Mouse (Mus musculus) liver (tissue): ENCODE results near the gene Gm11549.
A peak's percentile ranks its signal among the peaks of the same experiment; 100 is the strongest.

Experiments
- DNase-seq: peaks from one replicate; pipeline ENCODE4 v3.0.0-alpha.2; 2020; ENCODE audit warnings: mixed read lengths

Gene Gm11549

DNA sequence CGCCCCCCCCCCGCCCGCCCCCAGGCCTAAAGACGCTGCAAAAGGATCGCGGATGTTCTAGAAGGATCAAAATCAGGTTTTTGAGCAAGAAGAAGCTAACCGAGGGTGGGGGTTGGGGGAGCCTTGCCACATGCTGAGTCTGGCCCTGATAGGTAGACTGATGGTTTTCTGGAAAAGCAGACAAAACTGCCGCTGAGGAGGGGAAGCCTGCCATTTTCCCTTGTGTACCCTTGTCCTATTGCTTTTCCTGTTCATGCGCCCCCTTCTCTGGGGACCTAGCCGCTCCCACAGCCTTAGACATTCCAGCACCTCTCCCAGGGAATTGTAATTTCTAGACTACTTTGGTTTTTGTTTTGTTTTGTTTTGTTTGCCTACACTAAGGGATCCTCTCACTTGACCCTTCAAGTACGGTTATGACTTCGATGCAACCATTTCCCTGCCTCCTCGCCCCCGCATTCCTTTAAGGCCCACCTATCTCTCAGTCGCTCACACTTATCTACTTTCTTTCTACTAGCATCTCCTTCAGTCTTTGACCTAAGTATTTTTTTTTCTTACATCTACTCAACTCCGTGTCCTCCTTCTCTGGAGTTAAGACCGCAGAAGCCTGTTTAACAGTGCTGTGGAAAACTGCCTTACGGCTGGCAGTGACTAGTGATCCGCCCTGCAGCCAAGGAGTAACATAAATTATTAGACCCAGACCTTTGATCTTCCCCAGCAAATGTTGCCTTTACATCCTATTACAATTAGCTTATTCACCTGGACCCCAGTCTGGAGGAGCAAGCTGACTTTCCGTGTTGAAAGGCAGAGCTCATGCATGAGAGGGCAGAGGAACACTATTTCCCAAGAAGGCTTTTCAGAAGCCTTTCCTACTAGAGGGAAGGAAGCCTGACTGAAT is 45.1 kb downstream of the Gm11549 start:
- no peak for DNase-seq

- peak; percentile 95 for DNase-seq
These were observed 46.0 kb downstream of the Gm11549 start, which contains the start of the genes Anxa5 and 1810062G17Rik for GRCm38 (mm10) chr3:36475532-36476087. TSS of gene Anxa5 (minus strand) at chr3:36475894. TSS of gene 1810062G17Rik (plus strand) at chr3:36475937.

- no peak for DNase-seq
These were observed 46.6 kb downstream of the Gm11549 start for GRCm38 (mm10) chr3:36474938-36475483.

DNA sequence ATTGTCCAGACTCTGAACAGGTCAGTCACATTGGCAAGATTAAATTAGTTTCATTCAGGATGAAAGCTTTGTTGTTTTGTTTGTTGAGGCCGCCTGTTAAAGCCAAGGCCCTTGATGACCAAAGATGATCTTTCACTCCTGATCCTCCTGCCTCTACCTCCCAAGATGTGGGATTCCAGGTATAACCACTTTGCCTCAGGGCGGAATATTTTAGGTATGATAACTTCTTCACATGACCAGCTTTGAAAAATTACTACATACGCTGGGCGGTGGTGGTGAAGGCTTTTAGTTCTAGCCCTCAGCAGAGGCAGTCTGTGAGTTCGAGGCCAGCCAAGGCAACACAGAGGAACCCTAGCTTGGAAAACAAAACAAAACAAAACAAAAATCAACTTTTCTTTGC is 47.2 kb downstream of the Gm11549 start:
- no peak for DNase-seq

GRCm38 (mm10) chr3:36473222-36473621 is 48.4 kb downstream of the Gm11549 start:
- no peak for DNase-seq

DNA sequence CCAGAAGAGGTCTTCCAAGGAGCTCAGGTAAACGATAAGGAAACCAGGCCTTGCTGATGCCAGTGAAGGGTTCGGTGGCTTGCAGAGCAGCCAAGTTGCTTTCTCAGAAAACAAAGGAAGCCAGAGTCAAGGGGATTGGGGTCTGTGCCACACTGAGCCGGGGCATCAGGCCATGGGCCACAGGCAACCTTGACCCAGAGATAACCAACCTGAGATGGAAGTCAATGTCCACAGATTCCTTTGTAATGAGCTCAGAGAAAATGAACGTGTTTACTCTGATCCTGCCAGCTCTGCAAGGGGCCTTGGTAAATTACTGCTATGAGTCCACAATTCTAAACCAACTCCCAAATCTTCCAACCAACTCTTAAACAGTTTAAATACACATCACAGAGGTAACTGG is 49.8 kb downstream of the Gm11549 start:
- DNase-seq, result no peak

DNA sequence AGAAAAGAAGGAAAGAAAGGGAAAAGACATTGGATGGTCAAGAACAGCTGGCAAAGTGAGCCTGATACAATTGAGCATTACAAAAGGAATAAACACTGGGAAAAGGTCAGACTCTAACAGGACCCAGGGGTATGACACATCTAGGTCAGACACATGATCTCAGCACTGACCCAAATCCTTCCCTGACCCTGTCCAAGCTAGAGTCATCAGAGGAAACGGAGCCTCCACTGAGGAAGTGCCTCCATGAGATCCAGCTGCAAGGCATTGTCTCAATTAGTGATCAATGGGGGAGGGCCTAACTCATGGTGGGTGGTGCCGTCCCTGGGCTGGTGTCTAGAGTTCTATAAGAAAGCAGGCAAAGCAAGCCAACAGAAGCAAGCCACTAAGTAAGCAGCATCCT is 52.7 kb downstream of the Gm11549 start:
- no peak for DNase-seq

GRCm38 (mm10) chr3:36467632-36468031 is 54.0 kb downstream of the Gm11549 start:
- no peak for DNase-seq

DNA sequence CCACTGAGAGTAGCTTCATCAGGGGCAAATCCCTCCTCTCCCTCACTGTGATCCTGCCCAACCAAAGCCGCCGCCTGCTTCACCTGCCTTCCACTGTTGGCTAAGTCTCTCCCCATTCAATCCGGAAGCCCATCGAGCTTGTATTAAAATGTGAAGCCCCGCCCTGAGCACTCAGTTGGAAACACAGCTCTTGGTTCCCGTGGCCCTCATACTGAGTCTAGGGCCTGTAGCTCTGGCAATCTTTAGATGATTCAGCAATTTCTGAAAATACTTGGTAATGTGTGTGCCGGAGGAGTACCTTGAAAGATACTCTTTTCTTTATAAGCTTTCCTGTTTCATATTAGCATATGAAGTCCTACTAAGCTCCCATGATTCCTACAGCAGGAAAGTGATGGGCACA is 56.1 kb downstream of the Gm11549 start:
- DNase-seq, result no peak
